Mouse (Mus musculus): ENCODE measurements around the gene Atp6ap1. TPM values are rescaled to one million over a fixed set of nuclear protein-coding genes. Genes with fewer than 3 reads are reported as not detected.
A peak's percentile ranks its signal among the peaks of the same experiment; 100 is the strongest.

Atp6ap1 gene
- polyA plus RNA-seq, 1 experiment from 2014 or later = 106 TPM

- WGBS = 20% methylated on average over 27 of the region's 27 CpGs
- peak overlapping the region; percentile 51 for H3K4me2 ChIP-seq
- H3K27me3 ChIP-seq (ENCODE audit: control insufficient read depth, insufficient read depth, low read length) = no peaks in the 10 kb centered on the region
- H3K36me3 ChIP-seq (ENCODE audit: control insufficient read depth, insufficient read depth, low read length) = peaks cover 2% of the 10 kb centered on the region; the same call in 1 of the 2 replicates
- H3K4me3 ChIP-seq (ENCODE audit: low read depth, low read length) = peak overlapping the region; percentile 42
- peak overlapping the region; percentile 27; the same call in 1 of the 2 replicates for H3K27ac ChIP-seq (ENCODE audit: low read depth, low read length)
- no peak for ATAC-seq (ENCODE audit: low FRiP score)
- no peaks in the 10 kb centered on the region for H3K9me3 ChIP-seq (ENCODE audit: control insufficient read depth, low read length)
- peak overlapping the region; percentile 72 for H3K9ac ChIP-seq (ENCODE audit: low read length)
- DNase-seq (ENCODE audit: low spot score, missing footprints) = peak; percentile 87
- peaks cover 2% of the 10 kb centered on the region; the same call in 1 of the 2 replicates for H3K4me1 ChIP-seq (ENCODE audit: control insufficient read depth, insufficient read depth, low read length)
Observed at GRCm38 (mm10) chrX:74270902-74271551, 25.9 kb upstream of the Atp6ap1 start.

GRCm38 (mm10) chrX:74273422-74274322, 23.2 kb upstream of the Atp6ap1 start:
- H3K4me3 ChIP-seq (ENCODE audit: low read depth, low read length) = no peak overlapping the region
- WGBS = 34% methylated on average over 10 of the region's 10 CpGs
- ATAC-seq (ENCODE audit: low FRiP score) (no peak), DNase-seq (ENCODE audit: low spot score, missing footprints) (peak; percentile 86)
- no peak overlapping the region; the same call in 1 of the 2 replicates for H3K27ac ChIP-seq (ENCODE audit: low read depth, low read length)
- peaks cover 2% of the 10 kb centered on the region; the same call in 1 of the 2 replicates for H3K4me1 ChIP-seq (ENCODE audit: control insufficient read depth, insufficient read depth, low read length)
- H3K9me3 ChIP-seq (ENCODE audit: control insufficient read depth, low read length) = no peaks in the 10 kb centered on the region
- no peaks in the 10 kb centered on the region for H3K27me3 ChIP-seq (ENCODE audit: control insufficient read depth, insufficient read depth, low read length)
- no peak overlapping the region for H3K9ac ChIP-seq (ENCODE audit: low read length)
- H3K4me2 ChIP-seq = no peak overlapping the region
- peaks cover 2% of the 10 kb centered on the region; the same call in 1 of the 2 replicates for H3K36me3 ChIP-seq (ENCODE audit: control insufficient read depth, insufficient read depth, low read length)

- WGBS = 75% methylated on average over 8 of the region's 8 CpGs
- Histone ChIP-seq H3K9ac (ENCODE audit: low read length) (no peak overlapping the region), H3K9me3 (ENCODE audit: control insufficient read depth, low read length) (no peaks in the 10 kb centered on the region), H3K4me1 (ENCODE audit: control insufficient read depth, insufficient read depth, low read length) (no peaks in the 10 kb centered on the region), H3K4me2 (no peak overlapping the region), H3K27ac (ENCODE audit: low read depth, low read length) (no peak overlapping the region), H3K36me3 (ENCODE audit: control insufficient read depth, insufficient read depth, low read length) (no peaks in the 10 kb centered on the region), H3K27me3 (ENCODE audit: control insufficient read depth, insufficient read depth, low read length) (no peaks in the 10 kb centered on the region), H3K4me3 (ENCODE audit: low read depth, low read length) (no peak overlapping the region)
- DNase-seq (ENCODE audit: low spot score, missing footprints) (no peak), ATAC-seq (ENCODE audit: low FRiP score) (no peak)
Observed at GRCm38 (mm10) chrX:74277916-74278315, 19.0 kb upstream of the Atp6ap1 start.

- H3K36me3 ChIP-seq (ENCODE audit: control insufficient read depth, insufficient read depth, low read length) = no peaks in the 10 kb centered on the region
- H3K9me3 ChIP-seq (ENCODE audit: control insufficient read depth, low read length) = no peaks in the 10 kb centered on the region
- no peaks in the 10 kb centered on the region for H3K4me1 ChIP-seq (ENCODE audit: control insufficient read depth, insufficient read depth, low read length)
- H3K4me3 ChIP-seq (ENCODE audit: low read depth, low read length) = peak overlapping the region; percentile 55
- ATAC-seq (ENCODE audit: low FRiP score) (no peak), DNase-seq (ENCODE audit: low spot score, missing footprints) (no peak)
- WGBS = 15% methylated on average over 14 of the region's 14 CpGs
- H3K27me3 ChIP-seq (ENCODE audit: control insufficient read depth, insufficient read depth, low read length) = no peaks in the 10 kb centered on the region
- H3K9ac ChIP-seq (ENCODE audit: low read length) = peak overlapping the region; percentile 61
- H3K4me2 ChIP-seq = peak overlapping the region; percentile 69
- H3K27ac ChIP-seq (ENCODE audit: low read depth, low read length) = no peak overlapping the region
Observed at GRCm38 (mm10) chrX:74281041-74281731, 15.7 kb upstream of the Atp6ap1 start.

GRCm38 (mm10) chrX:74281732-74282394, 15.0 kb upstream of the Atp6ap1 start, which contains the start of the genes Taz and Dnase1l1:
Gene Taz (plus strand): TSS chrX:74281912.
Gene Dnase1l1 (minus strand): TSS chrX:74282337.
- WGBS = 14% methylated on average over 16 of the region's 16 CpGs
- peak within 1 kb of the TSS; percentile 69 for H3K4me2 ChIP-seq
- no peaks in the 10 kb centered on the region for H3K9me3 ChIP-seq (ENCODE audit: control insufficient read depth, low read length)
- peak within 1 kb of the TSS; percentile 71 for H3K9ac ChIP-seq (ENCODE audit: low read length)
- H3K27ac ChIP-seq (ENCODE audit: low read depth, low read length) = no peak within 1 kb of the TSS
- H3K36me3 ChIP-seq (ENCODE audit: control insufficient read depth, insufficient read depth, low read length) = no peaks in the 10 kb centered on the region
- H3K4me1 ChIP-seq (ENCODE audit: control insufficient read depth, insufficient read depth, low read length) = no peaks in the 10 kb centered on the region
- H3K4me3 ChIP-seq (ENCODE audit: low read depth, low read length) = peak within 1 kb of the TSS; percentile 55
- ATAC-seq (ENCODE audit: low FRiP score) (peak; percentile 65), DNase-seq (ENCODE audit: low spot score, missing footprints) (peak; percentile 82)
- no peaks in the 10 kb centered on the region for H3K27me3 ChIP-seq (ENCODE audit: control insufficient read depth, insufficient read depth, low read length)

GRCm38 (mm10) chrX:74282395-74283091, 14.4 kb upstream of the Atp6ap1 start:
- WGBS = 17% methylated on average over 39 of the region's 39 CpGs

GRCm38 (mm10) chrX:74283092-74283437, 13.8 kb upstream of the Atp6ap1 start:
- H3K4me2 ChIP-seq = peak overlapping the region; percentile 69
- H3K9me3 ChIP-seq (ENCODE audit: control insufficient read depth, low read length) = no peaks in the 10 kb centered on the region
- no peaks in the 10 kb centered on the region for H3K36me3 ChIP-seq (ENCODE audit: control insufficient read depth, insufficient read depth, low read length)
- 37% methylated on average over 5 of the region's 5 CpGs for WGBS
- DNase-seq (ENCODE audit: low spot score, missing footprints) (no peak), ATAC-seq (ENCODE audit: low FRiP score) (peak; percentile 31; the same call in 1 of the 2 replicates)
- no peaks in the 10 kb centered on the region for H3K4me1 ChIP-seq (ENCODE audit: control insufficient read depth, insufficient read depth, low read length)
- peak overlapping the region; percentile 71 for H3K9ac ChIP-seq (ENCODE audit: low read length)
- no peak overlapping the region for H3K27ac ChIP-seq (ENCODE audit: low read depth, low read length)
- no peaks in the 10 kb centered on the region for H3K27me3 ChIP-seq (ENCODE audit: control insufficient read depth, insufficient read depth, low read length)
- H3K4me3 ChIP-seq (ENCODE audit: low read depth, low read length) = peak overlapping the region; percentile 55

More at GRCm38 (mm10) chrX:74282395-74283091, 14.4 kb upstream of the Atp6ap1 start:
- peak; percentile 96 for DNase-seq (ENCODE audit: low spot score, missing footprints)
- ATAC-seq (ENCODE audit: low FRiP score) = peak; percentile 84
- Histone ChIP-seq H3K4me2 (peak overlapping the region; percentile 69), H3K4me1 (ENCODE audit: control insufficient read depth, insufficient read depth, low read length) (no peaks in the 10 kb centered on the region), H3K9ac (ENCODE audit: low read length) (peak overlapping the region; percentile 71), H3K36me3 (ENCODE audit: control insufficient read depth, insufficient read depth, low read length) (no peaks in the 10 kb centered on the region), H3K27ac (ENCODE audit: low read depth, low read length) (no peak overlapping the region), H3K9me3 (ENCODE audit: control insufficient read depth, low read length) (no peaks in the 10 kb centered on the region), H3K27me3 (ENCODE audit: control insufficient read depth, insufficient read depth, low read length) (no peaks in the 10 kb centered on the region), H3K4me3 (ENCODE audit: low read depth, low read length) (peak overlapping the region; percentile 55)

- H3K9ac ChIP-seq (ENCODE audit: low read length) = no peak overlapping the region
- ATAC-seq (ENCODE audit: low FRiP score) = no peak
- H3K4me3 ChIP-seq (ENCODE audit: low read depth, low read length) = no peak overlapping the region
- H3K36me3 ChIP-seq (ENCODE audit: control insufficient read depth, insufficient read depth, low read length) = no peaks in the 10 kb centered on the region
- no peaks in the 10 kb centered on the region for H3K27me3 ChIP-seq (ENCODE audit: control insufficient read depth, insufficient read depth, low read length)
- 78% methylated on average over 4 of the region's 4 CpGs for WGBS
- DNase-seq (ENCODE audit: low spot score, missing footprints) = no peak
- H3K4me1 ChIP-seq (ENCODE audit: control insufficient read depth, insufficient read depth, low read length) = peaks cover 2% of the 10 kb centered on the region; the same call in 1 of the 2 replicates
- no peaks in the 10 kb centered on the region for H3K9me3 ChIP-seq (ENCODE audit: control insufficient read depth, low read length)
- no peak overlapping the region for H3K4me2 ChIP-seq
- no peak overlapping the region for H3K27ac ChIP-seq (ENCODE audit: low read depth, low read length)
Observed at GRCm38 (mm10) chrX:74293431-74293830, 3.5 kb upstream of the Atp6ap1 start.
